Mouse (Mus musculus) brain, embryonic 18.5 days (tissue): Measurements from ENCODE around the gene Vmn2r10.
"Not testable (repeated sequence)": the region's sequence is repeated elsewhere in the genome, so short reads cannot be mapped to it uniquely, and the experiment has no call there.

Experiments
- DNase-seq: peaks from one replicate; pipeline ENCODE4 v3.0.0-alpha.2; 2012; ENCODE audit warnings: low read depth, low spot score

The Vmn2r10 gene

DNA sequence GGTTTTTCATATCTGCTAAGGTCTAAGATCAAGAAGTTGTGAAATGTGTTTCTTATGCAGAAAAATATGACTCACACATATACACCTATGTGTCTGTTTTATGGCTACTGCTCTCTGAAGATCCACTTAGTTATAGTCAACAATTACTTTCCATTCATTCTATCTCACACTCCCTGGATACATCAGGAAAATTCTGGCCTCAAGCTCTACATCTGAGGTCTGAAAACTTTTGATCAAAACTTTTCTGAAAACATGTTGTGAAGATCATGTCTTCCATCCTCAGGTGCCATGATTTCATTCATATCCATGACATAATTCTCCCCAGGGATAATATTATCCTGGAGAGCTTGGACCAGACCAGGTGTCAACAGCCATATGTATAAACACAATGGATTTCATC lies at the start of gene Vmn2r10:
Vmn2r10 (minus strand) TSS at position 101 of the 400 bp plus-strand sequence.
- DNase-seq, result not testable (repeated sequence)

- DNase-seq, result no peak
Measured at GRCm38 (mm10) chr5:109055286-109055685, 49.0 kb upstream of the Vmn2r10 start.

GRCm38 (mm10) chr5:109032591-109032990 lies 26.3 kb upstream of the Vmn2r10 start:
- no peak for DNase-seq

GRCm38 (mm10) chr5:108988924-108989323 lies 17.4 kb downstream of the Vmn2r10 start:
- no peak for DNase-seq
